Mouse (Mus musculus) B cell, adult (primary cell): ENCODE data around the gene Muc2. TPM values are rescaled to one million over a fixed set of nuclear protein-coding genes. Genes with fewer than 3 reads are reported as not detected.

Experiments used
- total RNA-seq: library from RNA; stranded (reverse); gene quantifications from 4 replicates; pipeline ENCODE4 v1.2.4, GENCODE M21; 2023; ENCODE audit not compliant: inconsistent age

Muc2 gene
- total RNA-seq, result not detected in 4 replicates

GRCm38 (mm10) chr7:141690040-141690439 is at the start of gene Muc2:
Muc2 (plus strand) TSS chr7:141690340.

GRCm38 (mm10) chr7:141788677-141789452 is 98.7 kb downstream of the Muc2 start, which contains the start of gene Muc5ac:
Muc5ac (plus strand) TSS chr7:141788972.

Other genes starting within 250 kb of the Muc2 start
- 5.6 to 6.9 TPM (median 6.6 TPM) in 4 replicates for gene Pidd1, start 246.3 kb upstream of the Muc2 start, total RNA-seq
- 2,310 to 2,622 TPM (median 2,359 TPM) in 4 replicates for gene Rplp2, start 243.0 kb upstream of the Muc2 start, total RNA-seq
- gene Pnpla2, start 235.1 kb upstream of the Muc2 start, total RNA-seq, result 49.9 to 60.8 TPM (median 54.8 TPM) in 4 replicates
- not detected in 4 replicates for gene Cracr2b, start 229.2 kb upstream of the Muc2 start, total RNA-seq
- 8.1 to 14.8 TPM (median 10.3 TPM) in 4 replicates for gene Cd151, start 222.9 kb upstream of the Muc2 start, total RNA-seq
- gene Polr2l, start 215.2 kb upstream of the Muc2 start, total RNA-seq, result 16.3 to 21.7 TPM (median 16.8 TPM) in 4 replicates
- 2.1 to 4.1 TPM (median 3.3 TPM) in 4 replicates for gene Tspan4, start 215.1 kb upstream of the Muc2 start, total RNA-seq
- 21.3 to 25.0 TPM (median 22.2 TPM) in 4 replicates for gene Chid1, start 150.5 kb upstream of the Muc2 start, total RNA-seq
- 37.2 to 43.5 TPM (median 39.6 TPM) in 4 replicates for gene Ap2a2, start 128.2 kb upstream of the Muc2 start, total RNA-seq
- not detected in 4 replicates for gene Muc6, start 35.0 kb upstream of the Muc2 start, total RNA-seq
- gene Muc5ac, start 98.6 kb downstream of the Muc2 start, total RNA-seq, result not detected in 4 replicates
- not detected in 4 replicates for gene Muc5b, start 148.7 kb downstream of the Muc2 start, total RNA-seq
- 58.9 to 69.2 TPM (median 68.6 TPM) in 4 replicates for gene Tollip, start 228.2 kb downstream of the Muc2 start, total RNA-seq